In genomic region chr7:78589766-78590165, GRCm38 (mm10) we compare ENCODE assay signal across 15 mouse cellular contexts.
DNase-seq lines count a peak whose midpoint lies in the region; ATAC-seq and TF ChIP-seq lines count a peak whose summit lies in the region.
"Had no signal": no experiment of that assay in that cellular context is flagged by ENCODE, and none has a peak within 500 bp of the region (broad histone marks: within the 10 kb centered on the region; RNA-seq: fewer than 3 reads in every experiment).

No protein-coding gene starts in this region.

- no peak overlapping the region for H3K9ac ChIP-seq in midbrain, embryonic 11.5 days (ENCODE audit: low read length)
- no peak overlapping the region for H3K9ac ChIP-seq in midbrain, postnatal 0 days (replicated peaks; ENCODE audit: low read length, poor library complexity, severe bottlenecking)
- H3K9ac ChIP-seq: embryonic facial prominence, embryonic 12.5 days; forebrain, embryonic 13.5 days; forebrain, embryonic 15.5 days; forebrain, postnatal 0 days had no signal

- no peaks in the 10 kb centered on the region for H3K36me3 ChIP-seq in midbrain, embryonic 11.5 days (ENCODE audit: control insufficient read depth, insufficient read depth, low read length)
- H3K36me3 ChIP-seq in midbrain, postnatal 0 days (ENCODE audit: insufficient read depth, low read length), result no peaks in the 10 kb centered on the region
- H3K36me3 ChIP-seq: embryonic facial prominence, embryonic 10.5 days; embryonic facial prominence, embryonic 12.5 days; forebrain, embryonic 15.5 days had no signal

- H3K27me3 ChIP-seq in midbrain, embryonic 11.5 days (ENCODE audit: control insufficient read depth, insufficient read depth, low read length), result no peaks in the 10 kb centered on the region
- 0 out of 2 replicates have a peak, but pooled peaks cover 4% of the 10 kb centered on the region for H3K27me3 ChIP-seq in midbrain, postnatal 0 days (ENCODE audit: insufficient read depth, low read length)
- H3K27me3 ChIP-seq: forebrain, embryonic 13.5 days; forebrain, embryonic 15.5 days had no signal

- H3K27ac ChIP-seq in midbrain, embryonic 11.5 days (ENCODE audit: low read depth, low read length), result no peak overlapping the region
- no peak overlapping the region for H3K27ac ChIP-seq in midbrain, postnatal 0 days (ENCODE audit: low read depth, low read length)
- H3K27ac ChIP-seq: embryonic facial prominence, embryonic 10.5 days; embryonic facial prominence, embryonic 12.5 days; forebrain, embryonic 13.5 days; forebrain, embryonic 15.5 days had no signal

- DNase-seq in adrenal gland, adult 2 months, result peak; percentile 63
- DNase-seq in adrenal gland, postnatal 14 days, result no peak
- DNase-seq in adrenal gland, postnatal 25 days, result peak; percentile 23
- DNase-seq in adrenal gland, postnatal 4 days (ENCODE audit: low spot score in 2 of 2), result no peak
- DNase-seq in midbrain, embryonic 11.5 days (ENCODE audit: low spot score, missing footprints), result peak; percentile 19
- DNase-seq in midbrain, postnatal 0 days (ENCODE audit: low spot score), result no peak
- DNase-seq in left cerebral cortex, adult 9 months (ENCODE audit: low spot score in 2 of 2), result no peak
- DNase-seq: cerebellum, adult 11-12 months; cerebellum, adult 9-10 months; cerebellum, postnatal 25 days; forebrain, postnatal 0 days had no signal

- H3K4me1 ChIP-seq in midbrain, embryonic 11.5 days (ENCODE audit: control insufficient read depth, insufficient read depth, low read length), result no peaks in the 10 kb centered on the region
- no peaks in the 10 kb centered on the region for H3K4me1 ChIP-seq in midbrain, postnatal 0 days (ENCODE audit: insufficient read depth, low read length)
- H3K4me1 ChIP-seq: embryonic facial prominence, embryonic 10.5 days; embryonic facial prominence, embryonic 12.5 days; forebrain, embryonic 13.5 days; forebrain, embryonic 15.5 days had no signal

- TF ChIP-seq CTCF in midbrain, postnatal 0 days (IDR thresholded peaks at IDR 0.05), result no peak

- no peaks in the 10 kb centered on the region for H3K9me3 ChIP-seq in midbrain, embryonic 11.5 days (ENCODE audit: control insufficient read depth, low read length)
- no peaks in the 10 kb centered on the region for H3K9me3 ChIP-seq in midbrain, postnatal 0 days (ENCODE audit: low read length)
- H3K9me3 ChIP-seq: embryonic facial prominence, embryonic 10.5 days; embryonic facial prominence, embryonic 12.5 days; forebrain, embryonic 13.5 days; forebrain, embryonic 15.5 days had no signal

- H3K4me2 ChIP-seq in midbrain, embryonic 11.5 days, result no peak overlapping the region
- no peak overlapping the region for H3K4me2 ChIP-seq in midbrain, postnatal 0 days (ENCODE audit: low read depth, low read length, poor library complexity, severe bottlenecking)
- H3K4me2 ChIP-seq: embryonic facial prominence, embryonic 12.5 days; forebrain, embryonic 13.5 days; forebrain, embryonic 15.5 days had no signal

- WGBS in midbrain, embryonic 11.5 days, result 72% methylated on average over 7 of the region's 7 CpGs
- 76% methylated on average over 7 of the region's 7 CpGs for WGBS in midbrain, postnatal 0 days

- no peak overlapping the region for H3K4me3 ChIP-seq in midbrain, embryonic 11.5 days (ENCODE audit: low read depth, low read length)
- H3K4me3 ChIP-seq in midbrain, postnatal 0 days (ENCODE audit: low read depth, low read length), result no peak overlapping the region
- H3K4me3 ChIP-seq: embryonic facial prominence, embryonic 10.5 days; embryonic facial prominence, embryonic 12.5 days; forebrain, embryonic 13.5 days; forebrain, embryonic 15.5 days had no signal

- no peak for ATAC-seq in midbrain, embryonic 11.5 days (ENCODE audit: low FRiP score)
- no peak for ATAC-seq in midbrain, postnatal 0 days (ENCODE audit: low FRiP score)
- ATAC-seq: forebrain, embryonic 13.5 days; forebrain, embryonic 15.5 days; forebrain, postnatal 0 days had no signal

Comparison
In these comparisons a context has a peak if more than half of its experiments do, and no peak if none do; other contexts are left out.
1. DNase-seq: peak in adrenal gland, adult 2 months (single experiment), adrenal gland, postnatal 25 days (single experiment) and midbrain, embryonic 11.5 days (single experiment); none in adrenal gland, postnatal 14 days (single experiment), adrenal gland, postnatal 4 days (0 of 2), midbrain, postnatal 0 days (single experiment) and left cerebral cortex, adult 9 months (0 of 2).